Mouse (Mus musculus): ENCODE results near the gene Olfr1369-ps1. TPM values are rescaled to one million over a fixed set of nuclear protein-coding genes. Genes with fewer than 3 reads are reported as not detected.
"Not testable (repeated sequence)": the region's sequence is repeated elsewhere in the genome, so short reads cannot be mapped to it uniquely, and the experiment has no call there.

The Olfr1369-ps1 gene
- polyA plus RNA-seq (2014; fragmentation: Nextera tagmentation; extraction: Ambion mirVana), result 0.04 TPM in 1 of 2 replicates, not detected in the other

GRCm38 (mm10) chr13:21111183-21111582 lies at the start of gene Olfr1369-ps1:
TSS of gene Olfr1369-ps1 (plus strand) at chr13:21111483.
- H3K36me3 ChIP-seq (ENCODE audit: control insufficient read depth, insufficient read depth, low read length); ATAC-seq (ENCODE audit: low FRiP score); H3K27ac ChIP-seq (ENCODE audit: low read depth, low read length); H3K27me3 ChIP-seq (ENCODE audit: control insufficient read depth, insufficient read depth, low read length); H3K4me2 ChIP-seq; H3K4me1 ChIP-seq (ENCODE audit: control insufficient read depth, insufficient read depth, low read length); DNase-seq (ENCODE audit: low spot score, missing footprints); H3K4me3 ChIP-seq (ENCODE audit: low read depth, low read length); H3K9me3 ChIP-seq (ENCODE audit: control insufficient read depth, low read length); H3K9ac ChIP-seq (ENCODE audit: low read length): not testable (repeated sequence)
- 79% methylated on average over 3 of the region's 3 CpGs for WGBS

DNA sequence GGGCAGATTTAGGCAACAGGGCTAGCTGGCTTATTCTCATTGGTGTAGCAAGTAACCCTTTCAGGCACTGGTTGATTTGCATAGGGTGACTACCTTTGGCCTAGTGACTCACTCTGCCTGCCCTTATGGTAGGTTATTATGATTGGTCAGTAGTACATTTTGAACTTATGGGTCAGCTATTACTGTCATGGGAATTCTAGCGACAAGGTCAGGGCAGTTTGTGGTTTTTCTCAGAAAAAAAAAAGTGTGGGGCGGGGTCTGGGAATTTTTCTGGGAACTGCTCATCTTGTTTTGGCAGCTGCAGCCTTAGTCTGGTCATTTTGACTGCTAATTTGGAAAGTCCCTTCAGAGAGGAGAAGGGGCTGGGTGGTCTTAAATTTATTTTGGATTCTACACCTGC lies 45.3 kb upstream of the Olfr1369-ps1 start:
- Histone ChIP-seq H3K9me3 (ENCODE audit: control insufficient read depth, low read length) (no peaks in the 10 kb centered on the region), H3K4me1 (ENCODE audit: control insufficient read depth, insufficient read depth, low read length) (no peaks in the 10 kb centered on the region), H3K27me3 (ENCODE audit: control insufficient read depth, insufficient read depth, low read length) (no peaks in the 10 kb centered on the region), H3K36me3 (ENCODE audit: control insufficient read depth, insufficient read depth, low read length) (no peaks in the 10 kb centered on the region), H3K27ac (ENCODE audit: low read depth, low read length) (no peak overlapping the region), H3K4me2 (no peak overlapping the region), H3K9ac (ENCODE audit: low read length) (no peak overlapping the region), H3K4me3 (ENCODE audit: low read depth, low read length) (no peak overlapping the region)
- WGBS, result 89% methylated on average over 2 of the region's 2 CpGs
- no peak for ATAC-seq (ENCODE audit: low FRiP score)
- DNase-seq (ENCODE audit: low spot score, missing footprints), result no peak

DNA sequence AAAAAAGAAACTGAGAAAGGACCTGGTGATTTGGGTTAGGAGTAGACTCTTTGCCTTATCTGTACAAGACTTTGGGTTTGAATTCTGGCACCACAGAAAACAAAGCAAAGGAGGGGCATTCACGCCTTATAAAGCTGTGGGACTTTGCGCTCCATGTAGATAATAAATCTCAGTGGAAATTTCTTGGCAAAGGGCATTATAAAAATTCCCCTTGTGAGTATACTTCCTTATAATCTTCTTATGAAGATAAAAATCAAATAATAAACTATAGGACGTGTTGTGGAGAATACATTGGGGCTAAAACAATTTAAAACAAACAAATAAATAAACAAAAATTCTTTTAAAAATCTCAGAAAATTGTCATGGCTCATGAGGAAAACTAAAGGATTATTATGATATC lies 36.4 kb upstream of the Olfr1369-ps1 start, which contains the start of gene Olfr1370:
Gene Olfr1370, minus strand, starts transcription at position 101 of the 400 bp plus-strand sequence.
- Histone ChIP-seq H3K36me3 (ENCODE audit: control insufficient read depth, insufficient read depth, low read length) (no peaks in the 10 kb centered on the region), H3K27ac (ENCODE audit: low read depth, low read length) (no peak within 1 kb of the TSS), H3K9me3 (ENCODE audit: control insufficient read depth, low read length) (no peaks in the 10 kb centered on the region), H3K4me3 (ENCODE audit: low read depth, low read length) (no peak within 1 kb of the TSS), H3K9ac (ENCODE audit: low read length) (no peak within 1 kb of the TSS), H3K4me2 (no peak within 1 kb of the TSS), H3K4me1 (ENCODE audit: control insufficient read depth, insufficient read depth, low read length) (no peaks in the 10 kb centered on the region), H3K27me3 (ENCODE audit: control insufficient read depth, insufficient read depth, low read length) (no peaks in the 10 kb centered on the region)
- no peak for ATAC-seq (ENCODE audit: low FRiP score)
- DNase-seq (ENCODE audit: low spot score, missing footprints), result no peak
- WGBS, result 81% methylated on average over 3 of the region's 3 CpGs

DNA sequence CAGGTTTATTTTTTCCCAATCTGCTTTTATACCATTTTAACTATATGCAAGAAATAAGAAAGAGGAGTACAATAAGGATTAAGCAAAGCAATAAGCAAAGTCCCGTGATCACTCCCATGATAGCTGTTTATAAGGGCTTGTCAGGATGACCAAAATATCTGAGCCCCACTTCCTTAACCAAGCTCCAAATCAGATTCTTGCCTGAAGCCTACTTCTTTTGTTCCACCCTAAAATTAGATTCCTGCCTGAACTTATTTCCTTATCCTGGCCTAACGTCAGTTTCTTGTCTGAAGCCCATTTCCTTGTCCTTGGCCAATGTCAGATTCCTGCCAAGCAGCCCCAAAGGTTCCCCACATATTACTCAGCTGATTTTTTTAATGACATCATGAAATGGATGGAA lies 28.6 kb upstream of the Olfr1369-ps1 start:
- DNase-seq (ENCODE audit: low spot score, missing footprints) (no peak), ATAC-seq (ENCODE audit: low FRiP score) (no peak)
- no peak overlapping the region for H3K4me2 ChIP-seq
- no peaks in the 10 kb centered on the region for H3K36me3 ChIP-seq (ENCODE audit: control insufficient read depth, insufficient read depth, low read length)
- no peak overlapping the region for H3K27ac ChIP-seq (ENCODE audit: low read depth, low read length)
- H3K4me1 ChIP-seq (ENCODE audit: control insufficient read depth, insufficient read depth, low read length), result no peaks in the 10 kb centered on the region
- WGBS, result 82% methylated on average over 2 of the region's 2 CpGs
- H3K9ac ChIP-seq (ENCODE audit: low read length), result no peak overlapping the region
- no peaks in the 10 kb centered on the region for H3K27me3 ChIP-seq (ENCODE audit: control insufficient read depth, insufficient read depth, low read length)
- H3K9me3 ChIP-seq (ENCODE audit: control insufficient read depth, low read length), result no peaks in the 10 kb centered on the region
- H3K4me3 ChIP-seq (ENCODE audit: low read depth, low read length), result no peak overlapping the region

DNA sequence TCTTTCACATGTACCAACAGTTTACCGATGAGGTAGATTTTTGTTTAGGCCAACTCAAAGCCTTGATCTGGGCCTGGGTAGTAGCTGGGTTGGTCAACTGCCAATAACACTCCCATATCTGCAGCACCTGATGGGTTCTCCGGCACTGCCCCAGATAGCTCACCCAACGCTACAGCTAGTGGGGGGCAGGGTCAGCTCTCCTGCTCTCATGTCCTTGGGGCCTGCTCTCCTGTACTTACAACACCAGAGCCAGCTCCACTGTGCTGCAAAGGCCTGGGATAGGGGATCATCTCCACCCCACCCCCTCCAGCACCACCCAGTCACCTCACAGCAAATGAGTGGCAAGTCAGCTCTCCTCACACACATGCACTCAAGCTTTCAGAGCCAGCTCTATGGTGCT lies 1.5 kb upstream of the Olfr1369-ps1 start:
- ATAC-seq (ENCODE audit: low FRiP score), result no peak
- 88% methylated on average over 3 of the region's 3 CpGs for WGBS

GRCm38 (mm10) chr13:21110441-21110840 lies 842 bp upstream of the Olfr1369-ps1 start:
- H3K9ac ChIP-seq (ENCODE audit: low read length), result no peak overlapping the region

More for the DNA sequence above, 1.5 kb upstream of the Olfr1369-ps1 start:
- Histone ChIP-seq H3K27me3 (ENCODE audit: control insufficient read depth, insufficient read depth, low read length) (no peaks in the 10 kb centered on the region), H3K9me3 (ENCODE audit: control insufficient read depth, low read length) (no peaks in the 10 kb centered on the region), H3K4me1 (ENCODE audit: control insufficient read depth, insufficient read depth, low read length) (no peaks in the 10 kb centered on the region), H3K36me3 (ENCODE audit: control insufficient read depth, insufficient read depth, low read length) (no peaks in the 10 kb centered on the region), H3K9ac (ENCODE audit: low read length) (no peak overlapping the region), H3K4me3 (ENCODE audit: low read depth, low read length) (no peak overlapping the region), H3K27ac (ENCODE audit: low read depth, low read length) (no peak overlapping the region), H3K4me2 (no peak overlapping the region)
- no peak for DNase-seq (ENCODE audit: low spot score, missing footprints)

DNA sequence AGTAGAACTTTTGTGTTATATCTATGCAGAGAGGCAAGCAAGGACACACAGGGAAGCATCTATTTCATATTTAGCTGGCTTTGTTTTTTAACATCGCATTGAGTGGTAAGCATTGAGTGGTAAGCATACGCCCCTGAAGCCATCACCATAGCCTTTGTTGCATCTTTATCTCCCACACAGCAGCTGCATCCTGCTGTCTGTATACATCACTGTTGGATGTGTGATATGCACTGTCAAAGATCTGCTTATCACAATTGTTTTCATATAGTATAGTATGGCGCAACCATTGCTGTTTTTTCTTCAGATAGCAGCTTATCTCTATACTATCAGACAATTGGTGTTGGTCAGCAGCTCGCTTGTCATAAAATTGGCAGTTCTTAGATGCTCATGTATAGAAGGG lies 2.8 kb downstream of the Olfr1369-ps1 start:
- 87% methylated on average over 4 of the region's 4 CpGs for WGBS
- Histone ChIP-seq H3K9ac (ENCODE audit: low read length) (no peak overlapping the region), H3K4me3 (ENCODE audit: low read depth, low read length) (no peak overlapping the region), H3K27me3 (ENCODE audit: control insufficient read depth, insufficient read depth, low read length) (no peaks in the 10 kb centered on the region), H3K9me3 (ENCODE audit: control insufficient read depth, low read length) (no peaks in the 10 kb centered on the region), H3K4me2 (no peak overlapping the region), H3K27ac (ENCODE audit: low read depth, low read length) (no peak overlapping the region), H3K4me1 (ENCODE audit: control insufficient read depth, insufficient read depth, low read length) (no peaks in the 10 kb centered on the region), H3K36me3 (ENCODE audit: control insufficient read depth, insufficient read depth, low read length) (no peaks in the 10 kb centered on the region)
- no peak for ATAC-seq (ENCODE audit: low FRiP score)
- no peak for DNase-seq (ENCODE audit: low spot score, missing footprints)

More at GRCm38 (mm10) chr13:21110441-21110840, 842 bp upstream of the Olfr1369-ps1 start:
- Histone ChIP-seq H3K27ac (ENCODE audit: low read depth, low read length) (no peak overlapping the region), H3K4me3 (ENCODE audit: low read depth, low read length) (no peak overlapping the region), H3K27me3 (ENCODE audit: control insufficient read depth, insufficient read depth, low read length) (no peaks in the 10 kb centered on the region), H3K4me1 (ENCODE audit: control insufficient read depth, insufficient read depth, low read length) (no peaks in the 10 kb centered on the region), H3K36me3 (ENCODE audit: control insufficient read depth, insufficient read depth, low read length) (no peaks in the 10 kb centered on the region), H3K4me2 (no peak overlapping the region), H3K9me3 (ENCODE audit: control insufficient read depth, low read length) (no peaks in the 10 kb centered on the region)
- ATAC-seq (ENCODE audit: low FRiP score) (no peak), DNase-seq (ENCODE audit: low spot score, missing footprints) (no peak)
- 89% methylated on average over 6 of the region's 6 CpGs for WGBS

DNA sequence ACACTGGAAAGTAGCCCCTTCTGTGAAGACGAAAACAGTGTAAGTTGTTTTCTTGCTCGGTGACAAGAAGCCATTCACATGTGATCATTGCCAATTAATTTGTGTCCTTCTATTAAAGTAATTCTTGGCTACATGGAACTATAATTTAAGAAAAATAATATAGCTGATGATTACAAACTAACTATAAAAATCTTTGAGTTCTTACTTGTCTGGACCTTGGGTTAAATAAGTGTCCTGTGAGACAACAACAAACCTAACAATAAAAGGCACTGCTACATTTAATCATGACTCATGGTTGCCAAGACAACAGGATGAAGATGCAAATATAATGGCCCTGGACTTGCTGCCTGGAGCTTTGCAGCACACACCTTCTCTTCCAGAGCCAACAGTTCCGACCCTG lies 18.1 kb downstream of the Olfr1369-ps1 start, which contains the start of gene Olfr263:
Gene Olfr263, plus strand, starts transcription at position 301 of the 400 bp plus-strand sequence.
- not testable (repeated sequence) for ATAC-seq (ENCODE audit: low FRiP score); H3K36me3 ChIP-seq (ENCODE audit: control insufficient read depth, insufficient read depth, low read length); H3K9me3 ChIP-seq (ENCODE audit: control insufficient read depth, low read length); H3K4me1 ChIP-seq (ENCODE audit: control insufficient read depth, insufficient read depth, low read length); H3K27ac ChIP-seq (ENCODE audit: low read depth, low read length); H3K27me3 ChIP-seq (ENCODE audit: control insufficient read depth, insufficient read depth, low read length); DNase-seq (ENCODE audit: low spot score, missing footprints); H3K4me2 ChIP-seq; H3K9ac ChIP-seq (ENCODE audit: low read length); H3K4me3 ChIP-seq (ENCODE audit: low read depth, low read length)
- 82% methylated on average over 3 of the region's 3 CpGs for WGBS

DNA sequence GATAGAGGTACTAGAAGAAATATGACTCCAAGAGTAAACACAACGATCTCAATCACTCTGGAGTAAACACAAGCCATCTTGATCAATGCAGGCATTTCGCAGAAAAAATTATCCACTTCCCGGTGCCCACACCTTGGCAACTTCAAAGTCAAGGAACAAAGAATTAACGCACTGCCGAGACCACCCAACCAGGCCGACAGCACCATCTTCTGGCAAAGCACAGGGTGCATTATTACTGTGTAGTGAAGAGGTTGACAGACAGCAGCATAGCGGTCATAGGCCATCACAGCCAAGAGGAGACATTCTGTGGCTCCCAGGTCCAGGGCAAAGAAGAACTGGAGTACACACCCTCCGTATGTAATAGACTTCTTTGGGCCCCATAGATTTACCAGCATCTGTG lies 31.1 kb downstream of the Olfr1369-ps1 start:
- no peak overlapping the region for H3K4me3 ChIP-seq (ENCODE audit: low read depth, low read length)
- ATAC-seq (ENCODE audit: low FRiP score) (no peak), DNase-seq (ENCODE audit: low spot score, missing footprints) (no peak)
- H3K4me2 ChIP-seq, result no peak overlapping the region
- no peak overlapping the region for H3K9ac ChIP-seq (ENCODE audit: low read length)
- H3K27ac ChIP-seq (ENCODE audit: low read depth, low read length), result no peak overlapping the region
- no peaks in the 10 kb centered on the region for H3K27me3 ChIP-seq (ENCODE audit: control insufficient read depth, insufficient read depth, low read length)
- 50% methylated on average over 8 of the region's 8 CpGs for WGBS
- H3K36me3 ChIP-seq (ENCODE audit: control insufficient read depth, insufficient read depth, low read length), result no peaks in the 10 kb centered on the region
- H3K9me3 ChIP-seq (ENCODE audit: control insufficient read depth, low read length), result no peaks in the 10 kb centered on the region
- no peaks in the 10 kb centered on the region for H3K4me1 ChIP-seq (ENCODE audit: control insufficient read depth, insufficient read depth, low read length)
